Mouse (Mus musculus) hindbrain, embryonic 15.5 days (tissue): ENCODE measurements at regions not wholly inside any gene's neighbourhood (a gene's known extent, or its start where the extent isn't known, plus 50 kb on each side); places are given as distances from the start of the nearest gene placed in this dataset.
A peak's percentile ranks its signal among the peaks of the same experiment; 100 is the strongest.

Source experiments
- ATAC-seq: fragments of 200-750 bp; cut with Nextera tagmentation; 2 replicates; pipeline ENCODE4 v1.8.0; 2017; ENCODE audit warnings: low read depth, moderate number of reproducible peaks, moderate TSS enrichment; ENCODE audit not compliant: low FRiP score
- H3K27ac ChIP-seq: fragments of 300-500 bp; sonication (generic); replicated peaks from 2 replicates; pipeline ENCODE4 v1.5.1; 2015; ENCODE audit warnings: mild to moderate bottlenecking, inconsistent platforms
- H3K27me3 ChIP-seq: fragments of 300-500 bp; sonication (generic); 2 replicates; pipeline ENCODE4 v1.6.1; 2015; ENCODE audit warnings: control low read depth, inconsistent platforms
- H3K36me3 ChIP-seq: fragments of 300-500 bp; sonication (generic); 2 replicates; pipeline ENCODE4 v1.6.1; 2015; ENCODE audit warnings: control low read depth, inconsistent platforms
- H3K4me1 ChIP-seq: fragments of 300-500 bp; sonication (generic); replicated peaks from 2 replicates; pipeline ENCODE4 v1.6.1; 2015; ENCODE audit warnings: control low read depth, inconsistent platforms
- H3K4me2 ChIP-seq: fragments of 300-500 bp; sonication (generic); 2 replicates; pipeline ENCODE4 v1.6.1; 2015; ENCODE audit warnings: moderate library complexity, mild to moderate bottlenecking, inconsistent platforms
- H3K4me3 ChIP-seq: fragments of 300-500 bp; sonication (generic); 2 replicates; pipeline ENCODE4 v1.5.1; 2015; ENCODE audit warnings: mild to moderate bottlenecking, inconsistent platforms
- H3K9ac ChIP-seq: fragments of 300-500 bp; sonication (generic); 2 replicates; pipeline ENCODE4 v1.6.1; 2015; ENCODE audit warnings: inconsistent platforms
- H3K9me3 ChIP-seq: fragments of 300-500 bp; sonication (generic); 2 replicates; pipeline ENCODE4 v1.6.1; 2016; ENCODE audit warnings: control low read depth, inconsistent platforms
- WGBS: fragments of 180-500 bp; shearing (Covaris S2); methylation state at CpG from one replicate; pipeline ENCODE4 v1.1.7; 2015; 5-methylcytosine and 5-hydroxymethylcytosine counted together

- H3K4me1 ChIP-seq: peaks cover 36% of the 10 kb centered on the region
- no peaks in the 10 kb centered on the region for H3K27me3 ChIP-seq
- H3K4me3 ChIP-seq: no peak overlapping the region
- H3K9me3 ChIP-seq: no peaks in the 10 kb centered on the region
- no peak for ATAC-seq
- no peak overlapping the region for H3K4me2 ChIP-seq
- no peaks in the 10 kb centered on the region for H3K36me3 ChIP-seq
- H3K27ac ChIP-seq: 0 out of 2 replicates have a peak overlapping the region, but pooled peaks have one; percentile 23
- H3K9ac ChIP-seq: no peak overlapping the region
- WGBS: 85% methylated on average over 1 of the region's 1 CpGs
Observed at GRCm38 (mm10) chr13:97442806-97443205, 201.9 kb downstream of the Enc1 start.

GRCm38 (mm10) chr13:97442283-97442682 is 201.4 kb downstream of the Enc1 start:
- H3K4me2 ChIP-seq: no peak overlapping the region
- WGBS: 21% methylated on average over 10 of the region's 10 CpGs
- H3K4me3 ChIP-seq: no peak overlapping the region
- H3K27ac ChIP-seq: 0 out of 2 replicates have a peak overlapping the region, but pooled peaks have one; percentile 23
- H3K4me1 ChIP-seq: peaks cover 38% of the 10 kb centered on the region
- H3K9me3 ChIP-seq: no peaks in the 10 kb centered on the region
- no peaks in the 10 kb centered on the region for H3K36me3 ChIP-seq
- H3K27me3 ChIP-seq: no peaks in the 10 kb centered on the region
- no peak overlapping the region for H3K9ac ChIP-seq
- ATAC-seq: no peak

- peaks cover 43% of the 10 kb centered on the region for H3K4me1 ChIP-seq
- no peak overlapping the region for H3K9ac ChIP-seq
- ATAC-seq: no peak
- WGBS: 41% methylated on average over 2 of the region's 2 CpGs
- no peaks in the 10 kb centered on the region for H3K36me3 ChIP-seq
- H3K27me3 ChIP-seq: no peaks in the 10 kb centered on the region
- 0 out of 2 replicates have a peak overlapping the region, but pooled peaks have one; percentile 23 for H3K27ac ChIP-seq
- H3K4me2 ChIP-seq: no peak overlapping the region
- no peak overlapping the region for H3K4me3 ChIP-seq
- H3K9me3 ChIP-seq: no peaks in the 10 kb centered on the region
Observed at GRCm38 (mm10) chr13:97441803-97442202, 200.9 kb downstream of the Enc1 start.

- Histone ChIP-seq H3K4me2 (peak overlapping the region; percentile 34), H3K9ac (peak overlapping the region; percentile 22; the same call in 1 of the 2 replicates), H3K9me3 (no peaks in the 10 kb centered on the region), H3K4me3 (no peak overlapping the region), H3K4me1 (peaks cover 67% of the 10 kb centered on the region), H3K27me3 (no peaks in the 10 kb centered on the region), H3K27ac (peak overlapping the region; percentile 49), H3K36me3 (no peaks in the 10 kb centered on the region)
- 4% methylated on average over 16 of the region's 16 CpGs for WGBS
- peak; percentile 27; the same call in 1 of the 2 replicates for ATAC-seq
Observed at GRCm38 (mm10) chr13:97439216-97439979, 198.5 kb downstream of the Enc1 start.

DNA sequence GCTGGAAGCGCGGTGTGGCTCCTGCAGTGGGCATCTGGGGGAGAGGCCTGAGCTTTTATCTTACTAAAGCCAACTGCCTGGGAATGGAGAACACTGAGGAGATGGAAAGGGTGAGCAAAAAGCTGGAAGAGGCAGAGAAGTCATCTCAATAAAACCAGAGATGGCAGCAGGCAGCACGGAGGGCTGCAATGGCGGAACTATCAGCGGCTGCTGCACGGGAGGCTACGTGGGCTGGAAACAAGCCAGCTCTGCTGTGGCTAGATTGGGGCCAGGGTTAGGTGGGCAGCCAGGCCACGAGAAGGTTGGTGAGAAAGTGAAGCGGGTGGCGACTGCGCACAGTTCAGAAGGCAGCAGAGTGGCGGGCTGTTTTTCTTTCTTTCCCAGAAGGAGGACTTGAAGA is 197.8 kb downstream of the Enc1 start:
- peak; percentile 24; the same call in 1 of the 2 replicates for ATAC-seq
- Histone ChIP-seq H3K9me3 (no peaks in the 10 kb centered on the region), H3K27me3 (no peaks in the 10 kb centered on the region), H3K4me2 (peak overlapping the region; percentile 34), H3K9ac (no peak overlapping the region), H3K4me3 (no peak overlapping the region), H3K36me3 (no peaks in the 10 kb centered on the region), H3K4me1 (peaks cover 71% of the 10 kb centered on the region), H3K27ac (peak overlapping the region; percentile 49; the same call in 1 of the 2 replicates)
- WGBS: 27% methylated on average over 12 of the region's 12 CpGs

DNA sequence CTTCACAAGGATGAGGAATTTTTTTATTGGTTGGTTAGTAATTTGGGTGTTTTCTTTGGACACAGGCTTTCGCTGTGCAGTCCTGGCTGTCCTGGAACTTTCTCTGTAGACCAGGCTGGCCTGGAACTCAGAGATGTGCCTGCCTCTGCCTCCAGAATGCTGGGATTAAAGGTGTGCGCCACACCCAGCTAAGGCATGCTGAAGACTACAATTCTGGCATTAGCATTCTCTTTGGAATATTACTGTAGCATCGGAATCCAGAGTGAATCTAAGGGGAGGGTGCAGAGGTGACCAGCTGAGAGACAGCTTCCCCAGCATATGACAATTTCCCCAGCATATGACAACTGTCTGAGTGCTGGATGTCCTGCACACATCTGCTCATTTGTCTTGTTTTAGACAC is 197.4 kb downstream of the Enc1 start:
- Histone ChIP-seq H3K9me3 (no peaks in the 10 kb centered on the region), H3K27me3 (no peaks in the 10 kb centered on the region), H3K27ac (no peak overlapping the region), H3K36me3 (no peaks in the 10 kb centered on the region), H3K4me1 (peaks cover 71% of the 10 kb centered on the region), H3K4me3 (no peak overlapping the region), H3K4me2 (no peak overlapping the region), H3K9ac (no peak overlapping the region)
- 89% methylated on average over 3 of the region's 3 CpGs for WGBS
- ATAC-seq: no peak

DNA sequence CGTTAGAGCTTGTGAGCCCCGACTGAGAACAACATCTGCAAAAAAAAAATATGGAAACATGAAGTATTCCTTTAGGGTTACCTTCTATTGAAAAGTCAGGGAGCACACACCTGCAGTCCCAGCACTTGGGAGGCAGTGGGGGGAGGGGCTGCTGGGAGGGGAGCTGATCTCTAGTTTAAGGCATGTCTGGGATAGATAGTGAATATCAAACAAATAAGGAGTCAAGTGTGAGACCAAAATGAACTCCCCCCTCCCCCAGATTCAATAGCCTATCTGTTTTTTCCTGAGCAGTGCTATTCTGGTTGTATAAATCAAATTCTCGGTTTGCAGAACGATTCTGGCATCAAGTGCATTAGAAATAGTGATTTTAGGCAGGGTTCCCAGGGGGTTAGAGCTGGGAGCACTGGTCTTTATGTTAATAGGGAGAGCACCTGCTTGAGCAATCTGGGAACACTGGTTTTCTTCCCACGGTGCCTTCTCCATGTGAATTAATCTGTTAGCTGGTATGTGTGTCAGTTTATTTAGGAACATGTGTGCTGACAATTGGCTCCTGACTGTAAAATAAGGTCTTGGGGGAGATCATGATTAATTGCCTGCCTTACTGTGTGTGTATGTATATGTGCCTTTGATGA is 195.9 kb downstream of the Enc1 start:
- no peaks in the 10 kb centered on the region for H3K36me3 ChIP-seq
- ATAC-seq: no peak
- H3K9me3 ChIP-seq: no peaks in the 10 kb centered on the region
- peak overlapping the region; percentile 81 for H3K27ac ChIP-seq
- H3K9ac ChIP-seq: 0 out of 2 replicates have a peak overlapping the region, but pooled peaks have one; percentile 41
- H3K4me1 ChIP-seq: peaks cover 59% of the 10 kb centered on the region
- no peak overlapping the region for H3K4me3 ChIP-seq
- H3K27me3 ChIP-seq: no peaks in the 10 kb centered on the region
- WGBS: 7% methylated on average over 5 of the region's 5 CpGs
- H3K4me2 ChIP-seq: peak overlapping the region; percentile 67

GRCm38 (mm10) chr13:97435865-97436718 is 195.2 kb downstream of the Enc1 start:
- Histone ChIP-seq H3K4me1 (peaks cover 57% of the 10 kb centered on the region), H3K4me2 (peak overlapping the region; percentile 67), H3K9ac (0 out of 2 replicates have a peak overlapping the region, but pooled peaks have one; percentile 41), H3K4me3 (peak overlapping the region; percentile 30), H3K9me3 (no peaks in the 10 kb centered on the region), H3K36me3 (no peaks in the 10 kb centered on the region), H3K27me3 (no peaks in the 10 kb centered on the region), H3K27ac (peak overlapping the region; percentile 81)
- 3% methylated on average over 24 of the region's 24 CpGs for WGBS
- peak; percentile 52; the same call in 1 of the 2 replicates for ATAC-seq

GRCm38 (mm10) chr13:97434961-97435864 is 194.3 kb downstream of the Enc1 start:
- H3K27me3 ChIP-seq: no peaks in the 10 kb centered on the region
- no peaks in the 10 kb centered on the region for H3K36me3 ChIP-seq
- peak; percentile 40 for ATAC-seq
- H3K4me2 ChIP-seq: peak overlapping the region; percentile 67
- 0 out of 2 replicates have a peak overlapping the region, but pooled peaks have one; percentile 41 for H3K9ac ChIP-seq
- peak overlapping the region; percentile 81 for H3K27ac ChIP-seq
- H3K9me3 ChIP-seq: no peaks in the 10 kb centered on the region
- H3K4me3 ChIP-seq: peak overlapping the region; percentile 30
- WGBS: 4% methylated on average over 20 of the region's 20 CpGs
- peaks cover 56% of the 10 kb centered on the region for H3K4me1 ChIP-seq

DNA sequence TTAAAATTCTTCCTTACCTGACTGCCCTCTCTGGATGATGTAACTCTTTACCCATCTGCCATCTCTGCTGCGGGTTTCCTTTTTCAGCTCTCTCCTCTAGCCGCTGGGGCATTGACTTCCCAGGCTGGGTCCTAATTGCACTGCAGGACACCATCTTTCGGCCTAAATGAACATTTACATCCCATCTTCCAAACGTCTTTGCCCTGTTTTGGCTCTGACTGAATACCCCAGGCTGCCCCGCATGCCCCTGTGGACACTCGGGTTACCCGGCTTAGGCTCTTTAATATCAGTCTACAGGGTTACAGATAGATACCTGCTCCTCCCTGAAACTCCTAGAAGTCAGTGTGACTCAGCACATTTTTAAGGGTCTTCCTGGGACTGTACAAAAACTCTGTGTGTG is 193.3 kb downstream of the Enc1 start:
- no peaks in the 10 kb centered on the region for H3K36me3 ChIP-seq
- no peak for ATAC-seq
- H3K27me3 ChIP-seq: no peaks in the 10 kb centered on the region
- H3K4me2 ChIP-seq: no peak overlapping the region
- H3K4me1 ChIP-seq: peaks cover 46% of the 10 kb centered on the region
- no peak overlapping the region for H3K9ac ChIP-seq
- WGBS: 44% methylated on average over 7 of the region's 7 CpGs
- H3K27ac ChIP-seq: peak overlapping the region; percentile 81
- no peaks in the 10 kb centered on the region for H3K9me3 ChIP-seq
- H3K4me3 ChIP-seq: no peak overlapping the region

- peaks cover 35% of the 10 kb centered on the region for H3K4me1 ChIP-seq
- no peak overlapping the region for H3K4me3 ChIP-seq
- H3K9me3 ChIP-seq: no peaks in the 10 kb centered on the region
- WGBS: 46% methylated on average over 4 of the region's 4 CpGs
- no peak overlapping the region for H3K27ac ChIP-seq
- ATAC-seq: no peak
- H3K4me2 ChIP-seq: no peak overlapping the region
- no peaks in the 10 kb centered on the region for H3K27me3 ChIP-seq
- no peak overlapping the region for H3K9ac ChIP-seq
- H3K36me3 ChIP-seq: no peaks in the 10 kb centered on the region
Observed at GRCm38 (mm10) chr13:97432627-97433026, 191.7 kb downstream of the Enc1 start.
